Mouse (Mus musculus) heart, embryonic 15.5 days (tissue): ENCODE results near the gene Nsmce3. TPM values are rescaled to one million over a fixed set of nuclear protein-coding genes. Genes with fewer than 3 reads are reported as not detected.

Source experiments
- ATAC-seq: fragments of 200-750 bp; cut with Nextera tagmentation; replicated peaks from 2 replicates; pipeline ENCODE4 v1.8.0; 2017; ENCODE audit warnings: low read depth, moderate TSS enrichment; ENCODE audit not compliant: insufficient number of reproducible peaks, insufficient read depth, low FRiP score
- H3K27ac ChIP-seq: fragments of 300-500 bp; sonication (generic); 2 replicates; pipeline ENCODE4 v1.5.1; 2015; ENCODE audit warnings: mild to moderate bottlenecking, inconsistent platforms
- H3K27me3 ChIP-seq: fragments of 300-500 bp; sonication (generic); 2 replicates; pipeline ENCODE4 v1.6.1; 2015; ENCODE audit warnings: inconsistent platforms
- H3K36me3 ChIP-seq: fragments of 300-500 bp; sonication (generic); 2 replicates; pipeline ENCODE4 v1.6.1; 2015; ENCODE audit warnings: mild to moderate bottlenecking, inconsistent platforms
- H3K4me1 ChIP-seq: fragments of 300-500 bp; sonication (generic); replicated peaks from 2 replicates; pipeline ENCODE4 v1.6.1; 2015; ENCODE audit warnings: inconsistent platforms
- H3K4me2 ChIP-seq: fragments of 300-500 bp; sonication (generic); 2 replicates; pipeline ENCODE4 v1.6.1; 2015; ENCODE audit warnings: inconsistent platforms, mild to moderate bottlenecking, moderate library complexity
- H3K4me3 ChIP-seq: fragments of 300-500 bp; sonication (generic); 2 replicates; pipeline ENCODE4 v1.5.1; 2015; ENCODE audit warnings: mild to moderate bottlenecking, inconsistent platforms
- H3K9ac ChIP-seq: fragments of 300-500 bp; sonication (generic); 2 replicates; pipeline ENCODE4 v1.6.1; 2015; ENCODE audit warnings: mild to moderate bottlenecking, inconsistent platforms
- H3K9me3 ChIP-seq: fragments of 300-500 bp; sonication (generic); replicated peaks from 2 replicates; pipeline ENCODE4 v1.6.1; 2016; ENCODE audit warnings: inconsistent platforms
- WGBS: fragments of 180-500 bp; shearing (Covaris S2); methylation state at CpG from one replicate; pipeline ENCODE4 v1.1.7; 2015; ENCODE audit warnings: mixed read lengths; 5-methylcytosine and 5-hydroxymethylcytosine counted together
- polyA plus RNA-seq: library from polyadenylated mRNA; unstranded; fragments of >200 nt; fragmentation: Nextera tagmentation; extraction: Ambion mirVana; gene quantifications from 2 replicates; pipeline ENCODE4 v1.2.1, GENCODE M21; 2015

Gene Nsmce3
- polyA plus RNA-seq, 1 experiment from 2014 or later, result 7.4 TPM

DNA sequence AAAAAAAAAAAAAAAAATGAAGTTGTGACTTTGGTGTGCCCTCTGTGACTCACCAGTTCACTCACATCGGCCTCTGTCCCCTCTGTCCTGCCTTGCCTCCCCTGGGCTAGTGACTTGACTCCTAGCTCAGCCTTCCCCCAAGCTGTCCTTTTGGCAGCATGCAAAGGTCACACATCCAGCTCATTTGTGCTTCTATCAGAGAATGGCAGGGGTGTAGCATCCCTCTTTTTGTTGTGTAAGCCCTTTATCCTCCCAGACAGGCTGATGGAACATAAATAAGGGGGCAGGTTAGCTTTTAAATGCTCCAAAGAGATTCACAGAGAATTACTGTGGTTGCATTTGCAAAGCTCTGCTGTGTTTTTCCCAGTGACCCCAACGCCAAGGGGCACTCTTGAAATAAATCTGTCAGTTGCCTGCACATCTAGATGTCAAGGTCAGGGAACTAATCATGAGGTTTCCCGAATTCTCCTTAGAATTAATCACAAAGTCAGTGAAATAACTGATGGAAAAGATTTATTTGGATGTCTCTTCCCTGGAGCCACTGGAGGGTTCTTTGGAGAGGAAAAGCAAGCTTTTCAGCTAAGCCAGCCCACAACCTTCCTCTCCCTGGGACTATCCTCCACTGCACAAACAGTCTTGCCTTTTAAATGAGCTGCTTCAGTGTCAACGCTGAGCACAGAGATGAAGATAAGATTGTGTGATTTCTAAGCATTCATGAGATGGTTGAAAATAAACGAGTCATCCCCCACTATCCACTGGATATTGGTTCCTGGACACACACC, 42.4 kb downstream of the Nsmce3 start:
- H3K4me3 ChIP-seq, result no peak overlapping the region
- no peaks in the 10 kb centered on the region for H3K27me3 ChIP-seq
- no peaks in the 10 kb centered on the region for H3K4me1 ChIP-seq
- no peaks in the 10 kb centered on the region for H3K36me3 ChIP-seq
- no peaks in the 10 kb centered on the region for H3K9me3 ChIP-seq
- H3K9ac ChIP-seq, result no peak overlapping the region
- H3K27ac ChIP-seq, result no peak overlapping the region
- WGBS, result 39% methylated on average over 5 of the region's 5 CpGs
- ATAC-seq, result no peak
- no peak overlapping the region for H3K4me2 ChIP-seq

DNA sequence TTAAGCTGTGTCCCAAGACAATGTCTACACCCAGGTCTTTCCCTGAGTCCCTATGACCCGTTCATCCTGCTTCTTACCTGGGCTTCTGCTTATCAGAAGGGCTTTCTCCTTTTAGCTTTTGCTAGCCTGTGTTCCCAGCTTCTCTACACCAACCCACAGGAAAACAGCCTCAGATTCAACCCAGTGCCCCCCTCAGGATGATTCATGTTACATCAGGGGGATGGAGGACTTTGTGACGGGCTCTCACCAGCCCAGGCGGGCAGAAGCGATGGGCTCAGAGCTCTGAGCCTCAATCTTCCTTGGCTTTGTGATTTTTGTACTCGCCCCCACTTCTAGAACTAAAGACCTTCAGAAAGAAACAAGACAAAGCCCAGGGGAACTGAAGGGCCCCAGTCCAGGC, 51.7 kb downstream of the Nsmce3 start:
- Histone ChIP-seq H3K4me3 (no peak overlapping the region), H3K36me3 (no peaks in the 10 kb centered on the region), H3K9ac (no peak overlapping the region), H3K27me3 (no peaks in the 10 kb centered on the region), H3K4me2 (no peak overlapping the region), H3K27ac (no peak overlapping the region), H3K9me3 (no peaks in the 10 kb centered on the region), H3K4me1 (no peaks in the 10 kb centered on the region)
- 70% methylated on average over 5 of the region's 5 CpGs for WGBS
- ATAC-seq, result no peak

DNA sequence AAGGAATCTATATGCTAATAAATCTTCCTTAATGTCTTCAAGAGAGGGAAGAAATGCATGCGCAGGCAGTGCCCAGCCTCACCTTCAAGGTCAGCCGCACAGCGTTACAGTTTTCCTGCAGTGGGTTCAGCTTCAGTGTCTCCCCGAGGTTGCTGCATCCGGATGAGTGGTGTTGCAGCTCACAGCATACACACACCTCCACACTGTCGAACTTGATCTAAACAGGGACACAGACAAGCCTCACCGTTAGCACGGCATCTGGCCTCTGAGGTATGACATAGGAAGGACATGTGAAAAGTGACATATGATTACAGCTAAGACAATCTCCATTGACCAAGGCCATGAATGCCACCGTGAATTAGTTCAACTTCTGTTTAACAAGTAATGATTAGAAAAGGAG, 53.1 kb downstream of the Nsmce3 start:
- H3K9ac ChIP-seq, result no peak overlapping the region
- H3K27me3 ChIP-seq, result no peaks in the 10 kb centered on the region
- WGBS, result 76% methylated on average over 9 of the region's 9 CpGs
- no peak overlapping the region for H3K27ac ChIP-seq
- no peak overlapping the region for H3K4me2 ChIP-seq
- no peak for ATAC-seq
- no peaks in the 10 kb centered on the region for H3K4me1 ChIP-seq
- H3K9me3 ChIP-seq, result no peaks in the 10 kb centered on the region
- no peaks in the 10 kb centered on the region for H3K36me3 ChIP-seq
- H3K4me3 ChIP-seq, result no peak overlapping the region
